Mouse (Mus musculus) forelimb bud, embryonic 11.5 days (tissue): Measurements from ENCODE around the gene Surf4.

Source experiments
- DNase-seq: peaks from one replicate; pipeline ENCODE4 v3.0.0-alpha.2; 2012; ENCODE audit warnings: low read depth, low spot score

Gene Surf4

GRCm38 (mm10) chr2:26930390-26930789 lies 3.3 kb downstream of the Surf4 start:
- DNase-seq = peak; percentile 58

GRCm38 (mm10) chr2:26927745-26928476 lies 5.8 kb downstream of the Surf4 start:
- DNase-seq = no peak

DNA sequence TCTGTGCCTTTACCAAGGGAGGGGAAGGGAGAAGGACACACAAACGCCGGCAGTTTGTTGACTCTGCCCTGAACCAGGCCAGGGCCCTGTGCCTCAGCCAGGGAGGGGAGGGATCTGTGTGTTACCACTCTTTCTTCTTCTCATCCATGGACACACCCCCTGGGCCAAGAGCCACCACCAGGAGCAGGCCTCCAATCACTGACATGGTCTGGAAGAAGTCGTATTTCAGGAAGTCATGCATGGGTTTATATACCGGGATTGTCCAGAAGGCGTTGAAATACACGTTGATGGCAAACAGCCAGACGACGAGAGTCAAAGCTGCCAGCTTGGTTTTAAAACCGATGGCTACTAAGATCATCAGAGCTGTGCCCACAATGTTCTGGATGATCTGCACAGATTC lies 11.9 kb downstream of the Surf4 start:
- no peak for DNase-seq

GRCm38 (mm10) chr2:26920190-26920855 lies 13.4 kb downstream of the Surf4 start:
- DNase-seq = no peak

- DNase-seq = no peak
These were observed 14.0 kb downstream of the Surf4 start for GRCm38 (mm10) chr2:26919684-26920083.

DNA sequence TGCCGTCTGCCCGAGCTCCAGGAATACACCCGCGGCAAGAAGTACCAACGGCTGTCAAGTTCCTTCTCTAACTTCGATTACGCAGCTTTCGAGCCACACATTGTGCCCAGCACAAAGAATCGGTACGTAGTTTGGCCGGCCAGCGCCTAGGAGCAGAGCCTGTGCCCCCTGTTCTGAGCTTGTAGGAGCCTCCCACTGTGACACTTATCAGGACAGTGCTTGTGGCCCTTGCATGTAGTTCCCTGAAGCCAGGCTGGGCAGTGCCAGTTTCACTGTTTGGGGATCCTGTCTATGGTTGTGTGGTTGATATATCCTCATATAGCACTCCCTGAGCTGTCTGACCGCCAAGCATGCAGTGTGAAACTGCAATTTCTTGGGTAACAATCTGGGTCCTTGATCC lies 17.0 kb downstream of the Surf4 start:
- DNase-seq = no peak

DNA sequence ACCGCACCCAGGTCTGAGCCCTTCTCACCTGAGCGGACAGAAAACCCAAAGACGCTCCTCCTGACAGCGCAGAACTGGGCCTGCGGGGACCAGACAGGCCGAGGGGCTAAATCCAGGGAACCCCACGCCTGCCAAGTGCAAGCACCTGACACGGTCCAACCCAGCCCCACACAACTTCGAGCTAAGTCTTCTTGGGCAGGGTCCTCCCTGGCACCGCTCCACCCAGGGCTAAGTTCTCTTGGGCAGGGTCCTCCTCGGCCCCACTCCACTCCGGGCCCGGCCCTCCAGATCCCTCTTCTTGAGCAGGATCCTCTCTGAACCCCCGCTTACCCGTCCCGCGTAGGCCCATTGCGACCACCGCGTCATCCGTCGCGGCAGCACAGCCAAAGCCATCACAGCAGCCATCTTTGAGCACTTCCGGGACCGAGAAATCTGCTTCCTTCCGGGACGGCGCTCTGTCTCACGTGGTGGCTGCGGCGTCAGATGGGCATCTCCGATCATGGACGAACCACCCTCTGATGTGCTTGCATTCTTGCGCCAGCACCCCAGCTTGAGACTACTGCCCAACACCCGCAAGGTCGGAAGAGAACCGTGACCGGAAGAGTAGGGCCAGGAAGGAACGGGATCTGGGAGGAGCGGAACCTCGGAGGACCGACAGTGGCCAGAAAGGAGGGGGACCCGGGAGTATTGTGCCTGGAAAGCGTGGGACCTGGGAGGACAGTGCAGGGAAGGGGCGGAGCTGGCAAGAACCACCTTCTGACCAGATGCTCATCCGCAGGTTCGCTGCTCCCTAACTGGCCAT lies 17.6 kb downstream of the Surf4 start, which contains the start of the genes Surf2 and Surf1:
Surf2 (plus strand) TSS at position 441 of the 802 bp plus-strand sequence.
Surf1 (minus strand) TSS at position 604 of the 802 bp plus-strand sequence.
- DNase-seq = peak; percentile 74

GRCm38 (mm10) chr2:26914148-26914941 lies 19.4 kb downstream of the Surf4 start:
- DNase-seq = no peak

- no peak for DNase-seq
These were observed 20.1 kb downstream of the Surf4 start for GRCm38 (mm10) chr2:26913416-26914147.

DNA sequence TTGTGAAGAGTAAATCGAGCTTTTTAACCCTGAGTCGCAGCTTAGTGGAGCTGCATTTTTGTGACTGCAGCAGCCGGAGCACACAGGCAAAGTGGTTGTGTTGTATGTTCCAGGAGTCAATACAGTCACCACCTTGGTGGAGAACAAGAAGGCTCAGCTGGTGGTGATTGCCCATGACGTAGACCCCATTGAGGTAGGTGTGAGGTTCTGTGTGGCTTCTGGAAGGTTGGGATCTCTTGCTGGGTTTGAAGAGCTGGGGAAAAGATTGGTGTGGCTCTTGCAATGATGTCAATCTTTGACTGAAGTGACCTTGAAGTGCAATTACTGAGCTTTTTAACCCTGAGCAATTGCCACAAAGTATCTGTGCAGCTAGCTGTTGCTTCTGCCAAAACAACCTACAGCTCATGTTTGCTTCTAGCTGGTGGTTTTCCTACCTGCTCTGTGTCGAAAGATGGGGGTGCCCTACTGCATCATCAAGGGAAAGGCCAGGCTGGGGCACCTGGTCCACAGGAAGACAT lies 21.4 kb downstream of the Surf4 start:
- DNase-seq = no peak

DNA sequence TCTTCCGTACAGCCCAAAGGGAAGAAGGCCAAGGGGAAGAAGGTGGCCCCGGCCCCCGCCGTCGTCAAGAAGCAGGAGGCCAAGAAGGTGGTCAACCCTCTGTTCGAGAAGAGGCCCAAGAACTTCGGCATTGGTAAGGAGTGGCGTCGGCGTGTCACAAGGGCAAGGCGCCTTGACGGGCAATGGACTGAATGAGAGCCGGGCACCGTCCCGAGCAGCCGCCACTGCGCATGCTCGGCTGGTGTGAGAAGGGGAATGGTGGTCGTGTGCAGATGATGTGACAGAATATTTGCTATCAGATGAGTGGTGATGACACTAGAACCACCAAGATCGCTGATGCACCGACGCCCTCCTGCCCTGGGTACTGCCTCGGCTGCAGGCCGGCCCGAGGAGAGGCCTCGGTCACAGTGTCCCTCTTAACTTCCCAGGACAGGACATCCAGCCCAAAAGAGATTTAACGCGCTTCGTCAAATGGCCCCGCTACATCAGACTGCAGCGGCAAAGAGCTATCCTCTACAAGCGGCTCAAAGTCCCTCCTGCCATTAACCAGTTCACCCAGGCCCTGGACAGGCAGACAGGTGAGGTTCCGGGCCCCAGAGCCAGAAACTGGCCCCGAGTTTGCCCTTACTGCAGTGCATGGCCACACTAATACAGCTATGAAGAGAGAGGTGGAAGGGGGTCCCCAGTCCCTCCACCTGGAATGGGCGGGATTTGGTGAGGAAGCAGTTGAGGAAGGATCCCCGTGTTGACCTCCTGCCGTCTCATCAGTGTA lies 22.5 kb downstream of the Surf4 start:
- peak; percentile 58 for DNase-seq

GRCm38 (mm10) chr2:26910124-26910993 lies 23.4 kb downstream of the Surf4 start, which contains the start of the genes Med22 and Rpl7a:
Gene Med22, minus strand, starts transcription at chr2:26910677.
Gene Rpl7a, plus strand, starts transcription at chr2:26910764.
- peak; percentile 99 for DNase-seq

GRCm38 (mm10) chr2:26909387-26909784 lies 24.3 kb downstream of the Surf4 start:
- DNase-seq = no peak

GRCm38 (mm10) chr2:26908710-26909386 lies 24.9 kb downstream of the Surf4 start:
- DNase-seq = no peak

DNA sequence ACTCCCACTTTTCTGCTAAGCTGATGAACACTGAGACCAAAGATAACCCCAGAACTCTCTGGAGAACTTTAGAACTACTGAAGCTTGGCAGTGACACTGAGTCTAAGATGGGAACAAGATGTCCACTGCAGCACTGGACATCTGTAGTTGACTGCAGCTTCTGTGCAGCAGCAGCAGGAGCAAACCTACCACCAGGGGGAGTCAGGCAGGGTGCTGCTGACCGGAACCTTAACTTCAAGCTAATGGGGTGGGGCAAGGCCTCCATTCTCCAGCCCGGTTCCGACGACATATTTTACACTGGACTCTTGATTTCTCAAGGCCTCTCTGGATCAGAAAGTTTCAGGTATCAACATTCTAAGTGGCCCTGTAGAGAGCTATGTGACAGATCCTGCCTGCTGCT lies 26.6 kb downstream of the Surf4 start:
- DNase-seq = peak; percentile 30

DNA sequence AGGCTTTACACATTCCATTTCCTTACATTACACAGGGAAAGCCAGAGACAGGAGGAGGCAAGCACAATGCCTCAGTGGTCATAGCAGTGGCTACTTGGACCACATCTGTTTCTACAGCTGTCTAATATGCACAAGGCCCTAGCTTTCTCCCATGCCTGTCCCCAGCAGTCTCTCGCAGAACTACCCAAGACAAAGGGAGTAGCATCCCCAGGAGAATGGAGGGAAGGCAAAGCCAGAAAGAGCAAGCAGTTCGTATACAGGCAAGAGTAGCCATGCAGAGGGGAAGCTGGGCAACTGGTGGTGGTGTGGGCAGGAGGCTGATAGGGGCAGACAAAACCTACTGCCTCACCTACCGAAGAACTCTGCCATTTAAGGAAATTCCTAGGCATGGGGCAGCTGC lies 27.3 kb downstream of the Surf4 start:
- DNase-seq = no peak

GRCm38 (mm10) chr2:26905936-26906335 lies 27.8 kb downstream of the Surf4 start:
- DNase-seq = no peak

GRCm38 (mm10) chr2:26903311-26903710 lies 30.4 kb downstream of the Surf4 start:
- no peak for DNase-seq
